Mouse (Mus musculus) heart, adult 11 months (tissue): ENCODE data around the gene Nr6a1.

ENCODE experiments used
- DNase-seq: peaks from one replicate; pipeline ENCODE4 v3.0.0; 2022

The Nr6a1 gene

GRCm38 (mm10) chr2:38779939-38780338 is 147.5 kb downstream of the Nr6a1 start:
- DNase-seq: no peak

- DNase-seq: no peak
These were observed 150.2 kb downstream of the Nr6a1 start for GRCm38 (mm10) chr2:38777326-38777725.

GRCm38 (mm10) chr2:38774936-38775335 is 152.6 kb downstream of the Nr6a1 start:
- no peak for DNase-seq

- DNase-seq: no peak
These were observed 156.1 kb downstream of the Nr6a1 start for GRCm38 (mm10) chr2:38771478-38771797.

- DNase-seq: no peak
These were observed 156.6 kb downstream of the Nr6a1 start for GRCm38 (mm10) chr2:38770772-38771477.

GRCm38 (mm10) chr2:38767177-38767931 is 160.1 kb downstream of the Nr6a1 start:
- DNase-seq: no peak

- DNase-seq: no peak
These were observed 187.6 kb downstream of the Nr6a1 start for GRCm38 (mm10) chr2:38739847-38740246.

GRCm38 (mm10) chr2:38739410-38739809 is 188.1 kb downstream of the Nr6a1 start:
- DNase-seq: peak; percentile 86

- DNase-seq: peak; percentile 86
These were observed 188.7 kb downstream of the Nr6a1 start for GRCm38 (mm10) chr2:38738601-38739301.

- DNase-seq: peak; percentile 80
These were observed 191.7 kb downstream of the Nr6a1 start for GRCm38 (mm10) chr2:38735740-38736139.

GRCm38 (mm10) chr2:38734721-38735120 is 192.8 kb downstream of the Nr6a1 start:
- DNase-seq: peak; percentile 79

- peak; percentile 22 for DNase-seq
These were observed 197.1 kb downstream of the Nr6a1 start for GRCm38 (mm10) chr2:38730331-38730827.

- DNase-seq: no peak
These were observed 202.1 kb downstream of the Nr6a1 start for GRCm38 (mm10) chr2:38725427-38725826.

- no peak for DNase-seq
These were observed 204.1 kb downstream of the Nr6a1 start for GRCm38 (mm10) chr2:38723378-38723777.

- no peak for DNase-seq
These were observed 205.4 kb downstream of the Nr6a1 start for GRCm38 (mm10) chr2:38722076-38722475.

GRCm38 (mm10) chr2:38720661-38721060 is 206.8 kb downstream of the Nr6a1 start:
- DNase-seq: no peak

GRCm38 (mm10) chr2:38719354-38719753 is 208.1 kb downstream of the Nr6a1 start:
- no peak for DNase-seq

- no peak for DNase-seq
These were observed 208.8 kb downstream of the Nr6a1 start for GRCm38 (mm10) chr2:38718676-38719075.

- no peak for DNase-seq
These were observed 210.1 kb downstream of the Nr6a1 start for GRCm38 (mm10) chr2:38717436-38717835.

GRCm38 (mm10) chr2:38714324-38714723 is 213.2 kb downstream of the Nr6a1 start, which contains the start of gene Nr5a1:
Gene Nr5a1 (minus strand): TSS chr2:38714542.
- no peak for DNase-seq

GRCm38 (mm10) chr2:38713596-38713995 is 213.9 kb downstream of the Nr6a1 start:
- no peak for DNase-seq

- DNase-seq: no peak
These were observed 214.7 kb downstream of the Nr6a1 start for GRCm38 (mm10) chr2:38712769-38713125.

GRCm38 (mm10) chr2:38712076-38712768 is 215.3 kb downstream of the Nr6a1 start:
- no peak for DNase-seq
